Mouse (Mus musculus) embryonic facial prominence, embryonic 11.5 days (tissue): ENCODE data around the gene Cntnap1. TPM values are rescaled to one million over a fixed set of nuclear protein-coding genes. Genes with fewer than 3 reads are reported as not detected.

Source experiments
- ATAC-seq: fragments of 200-750 bp; cut with Nextera tagmentation; replicated peaks from 2 replicates; pipeline ENCODE4 v1.8.0; 2017; ENCODE audit warnings: low read depth; ENCODE audit not compliant: insufficient number of reproducible peaks, low FRiP score, low TSS enrichment
- DNase-seq: peaks from one replicate; pipeline ENCODE4 v3.0.0-alpha.2; 2015; ENCODE audit warnings: low spot score
- H3K27ac ChIP-seq: fragments of 300-500 bp; sonication (generic); replicated peaks from 2 replicates; pipeline ENCODE4 v1.5.1; 2014; ENCODE audit warnings: mild to moderate bottlenecking, low read depth, low read length, control low read depth
- H3K27me3 ChIP-seq: fragments of 300-500 bp; sonication (generic); 2 replicates; pipeline ENCODE4 v1.6.1; 2014; ENCODE audit warnings: mild to moderate bottlenecking, low read length, moderate library complexity, mixed read lengths; ENCODE audit not compliant: control insufficient read depth, insufficient read depth
- H3K36me3 ChIP-seq: fragments of 300-500 bp; sonication (generic); replicated peaks from 2 replicates; pipeline ENCODE4 v1.6.1; 2014; ENCODE audit warnings: low read depth, mild to moderate bottlenecking, low read length, moderate library complexity, mixed read lengths; ENCODE audit not compliant: control insufficient read depth, insufficient read depth
- H3K4me1 ChIP-seq: fragments of 300-500 bp; sonication (generic); 2 replicates; pipeline ENCODE4 v1.6.1; 2014; ENCODE audit warnings: low read length, mixed read lengths; ENCODE audit not compliant: control insufficient read depth, insufficient read depth
- H3K4me2 ChIP-seq: fragments of 300-500 bp; sonication (generic); 2 replicates; pipeline ENCODE4 v1.6.1; 2014; ENCODE audit warnings: low read depth, mild to moderate bottlenecking, control low read depth, low read length, moderate library complexity
- H3K4me3 ChIP-seq: fragments of 300-500 bp; sonication (generic); 2 replicates; pipeline ENCODE4 v1.5.1; 2014; ENCODE audit warnings: low read depth, low read length, control low read depth
- H3K9ac ChIP-seq: fragments of 300-500 bp; sonication (generic); replicated peaks from 2 replicates; pipeline ENCODE4 v1.6.1; 2014; ENCODE audit warnings: mild to moderate bottlenecking, control low read depth, low read length
- H3K9me3 ChIP-seq: fragments of 300-500 bp; sonication (generic); replicated peaks from 2 replicates; pipeline ENCODE4 v1.6.1; 2016; ENCODE audit warnings: mild to moderate bottlenecking, low read length, inconsistent platforms, mixed read lengths; ENCODE audit not compliant: control insufficient read depth
- whole genome bisulfite sequencing: fragments of 180-500 bp; shearing (Covaris S2); extraction: QIAGEN DNeasy Blood & Tissue Kit; methylation state at CpG from one replicate; pipeline ENCODE4 v1.1.7; 2014; 5-methylcytosine and 5-hydroxymethylcytosine counted together
- polyA plus RNA-seq: library from polyadenylated mRNA; unstranded; fragments of >200 nt; fragmentation: Nextera tagmentation; extraction: Ambion mirVana; gene quantifications from 2 replicates; pipeline ENCODE4 v1.2.1, GENCODE M21; 2014

Cntnap1 gene
- polyA plus RNA-seq, 1 experiment from 2014 or later, result 0.28 TPM

GRCm38 (mm10) chr11:101142215-101142967 is 27.9 kb upstream of the Cntnap1 start:
- no peak for ATAC-seq
- Histone ChIP-seq H3K4me3 (no peak overlapping the region), H3K9me3 (no peaks in the 10 kb centered on the region), H3K27ac (no peak overlapping the region), H3K27me3 (no peaks in the 10 kb centered on the region; the same call in none of the 2 replicates), H3K4me2 (no peak overlapping the region), H3K4me1 (no peaks in the 10 kb centered on the region), H3K9ac (no peak overlapping the region), H3K36me3 (no peaks in the 10 kb centered on the region)
- WGBS, result 81% methylated on average over 10 of the region's 10 CpGs
- DNase-seq, result no peak

- peak; percentile 83 for DNase-seq
- Histone ChIP-seq H3K9ac (peak overlapping the region; percentile 18; the same call in 1 of the 2 replicates), H3K4me3 (0 out of 2 replicates have a peak overlapping the region, but pooled peaks have one; percentile 3), H3K36me3 (no peaks in the 10 kb centered on the region), H3K27ac (no peak overlapping the region), H3K4me2 (peak overlapping the region; percentile 28), H3K27me3 (no peaks in the 10 kb centered on the region; the same call in none of the 2 replicates), H3K9me3 (no peaks in the 10 kb centered on the region), H3K4me1 (no peaks in the 10 kb centered on the region)
- 20% methylated on average over 18 of the region's 19 CpGs for WGBS
- ATAC-seq, result peak; percentile 80; the same call in 1 of the 2 replicates
These were observed 26.7 kb upstream of the Cntnap1 start for GRCm38 (mm10) chr11:101143338-101144225.

GRCm38 (mm10) chr11:101146377-101146776 is 23.9 kb upstream of the Cntnap1 start:
- Histone ChIP-seq H3K36me3 (no peaks in the 10 kb centered on the region), H3K4me2 (no peak overlapping the region), H3K4me1 (no peaks in the 10 kb centered on the region), H3K4me3 (no peak overlapping the region), H3K9ac (no peak overlapping the region), H3K27ac (no peak overlapping the region), H3K27me3 (no peaks in the 10 kb centered on the region), H3K9me3 (no peaks in the 10 kb centered on the region)
- peak; percentile 49 for DNase-seq
- no peak for ATAC-seq
- 24% methylated on average over 10 of the region's 10 CpGs for WGBS

GRCm38 (mm10) chr11:101148751-101149150 is 21.6 kb upstream of the Cntnap1 start:
- 66% methylated on average over 10 of the region's 10 CpGs for WGBS
- peak overlapping the region; percentile 61 for H3K27ac ChIP-seq

GRCm38 (mm10) chr11:101149178-101150105 is 20.9 kb upstream of the Cntnap1 start:
- Histone ChIP-seq H3K9me3 (no peaks in the 10 kb centered on the region), H3K27me3 (no peaks in the 10 kb centered on the region), H3K4me3 (no peak overlapping the region), H3K4me1 (no peaks in the 10 kb centered on the region), H3K27ac (peak overlapping the region; percentile 61), H3K9ac (peak overlapping the region; percentile 18; the same call in 1 of the 2 replicates), H3K4me2 (no peak overlapping the region), H3K36me3 (no peaks in the 10 kb centered on the region)
- DNase-seq (peak; percentile 71), ATAC-seq (peak; percentile 18; the same call in 1 of the 2 replicates)
- WGBS, result 44% methylated on average over 9 of the region's 9 CpGs

More at GRCm38 (mm10) chr11:101148751-101149150, 21.6 kb upstream of the Cntnap1 start:
- Histone ChIP-seq H3K27me3 (no peaks in the 10 kb centered on the region), H3K4me2 (no peak overlapping the region), H3K4me3 (no peak overlapping the region), H3K4me1 (no peaks in the 10 kb centered on the region), H3K9me3 (no peaks in the 10 kb centered on the region), H3K36me3 (no peaks in the 10 kb centered on the region), H3K9ac (no peak overlapping the region)
- DNase-seq (no peak), ATAC-seq (no peak)

- Histone ChIP-seq H3K4me3 (no peak overlapping the region), H3K9me3 (no peaks in the 10 kb centered on the region), H3K36me3 (no peaks in the 10 kb centered on the region), H3K9ac (no peak overlapping the region), H3K4me2 (no peak overlapping the region), H3K27me3 (no peaks in the 10 kb centered on the region), H3K4me1 (peaks cover under 1% of the 10 kb centered on the region), H3K27ac (no peak overlapping the region)
- ATAC-seq (no peak), DNase-seq (no peak)
- 39% methylated on average over 2 of the region's 2 CpGs for WGBS
These were observed 19.3 kb upstream of the Cntnap1 start for GRCm38 (mm10) chr11:101151063-101151462.

GRCm38 (mm10) chr11:101152825-101153224 is 17.5 kb upstream of the Cntnap1 start:
- no peak overlapping the region for H3K4me3 ChIP-seq
- H3K4me2 ChIP-seq, result no peak overlapping the region
- no peak for ATAC-seq
- H3K9me3 ChIP-seq, result no peaks in the 10 kb centered on the region
- H3K27me3 ChIP-seq, result no peaks in the 10 kb centered on the region
- H3K9ac ChIP-seq, result no peak overlapping the region
- no peak for DNase-seq
- no peak overlapping the region for H3K27ac ChIP-seq
- H3K36me3 ChIP-seq, result no peaks in the 10 kb centered on the region
- 90% methylated on average over 1 of the region's 1 CpGs for WGBS
- H3K4me1 ChIP-seq, result peaks cover 4% of the 10 kb centered on the region
